Mouse (Mus musculus) liver, adult 2 months (tissue): ENCODE data around the gene Tigit.

ENCODE experiments used
- CTCF ChIP-seq: fragments of 200-500 bp; IDR thresholded peaks from 2 replicates; pipeline ENCODE4 v1.5.1; 2011; ENCODE audit warnings: low read depth, low read length, control low read depth
- POLR2A ChIP-seq: fragments of 200-500 bp; IDR thresholded peaks from 2 replicates; pipeline ENCODE4 v1.6.1; 2011; ENCODE audit warnings: low read length, control low read depth; ENCODE audit not compliant: insufficient read depth; ENCODE audit errors: extremely low read depth

DNA sequence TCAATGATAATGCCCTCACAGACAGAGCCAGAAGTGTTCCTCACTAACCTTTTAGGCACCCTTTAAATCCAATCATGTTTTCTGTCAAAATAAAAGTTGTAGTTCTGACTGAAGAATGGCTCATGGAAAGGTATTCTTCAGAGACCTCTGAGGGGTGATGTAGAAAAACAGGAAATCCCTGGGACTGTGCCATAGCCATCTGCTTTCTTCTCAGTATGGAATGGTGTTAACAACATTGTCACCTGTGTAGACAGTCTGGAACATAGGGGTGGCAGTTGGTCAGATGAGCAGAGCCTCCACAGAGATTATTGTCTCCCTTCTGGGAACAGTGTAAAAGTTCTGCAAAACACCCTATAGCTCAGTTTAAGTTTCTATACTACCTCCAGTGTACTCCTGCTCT is 55.9 kb downstream of the Tigit start:
- TF ChIP-seq CTCF (no peak), POLR2A (no peak)
